Mouse (Mus musculus): ENCODE measurements at regions not wholly inside any gene's neighbourhood (a gene's known extent, or its start where the extent isn't known, plus 50 kb on each side); places are given as distances from the start of the nearest gene placed in this dataset.

DNA sequence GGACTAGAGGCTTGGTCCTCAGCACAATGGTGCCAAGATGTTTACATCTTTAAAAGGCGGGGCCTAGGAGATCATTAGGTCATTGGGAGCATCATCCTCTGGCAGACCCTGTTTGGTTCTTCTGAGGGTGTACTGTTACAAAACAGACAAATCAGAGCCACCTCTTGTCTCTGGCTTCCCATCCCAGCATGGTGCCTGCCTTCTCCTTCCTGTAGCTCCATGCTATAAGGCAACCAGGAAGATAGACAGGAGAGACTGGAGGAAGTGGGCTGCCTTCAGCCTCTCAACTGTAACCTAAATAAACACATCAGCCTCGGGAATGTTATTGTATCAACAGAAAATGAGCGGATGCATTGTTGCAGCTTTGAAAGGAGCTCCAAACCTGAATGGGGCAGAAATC lies 529.8 kb upstream of the Gm765 start:
- no peak overlapping the region for H3K27ac ChIP-seq (replicated peaks; ENCODE audit: insufficient read depth, low read depth, low read length)
- no peak overlapping the region for H3K9ac ChIP-seq (ENCODE audit: low read depth, low read length)
- TF ChIP-seq CTCF (IDR thresholded peaks at IDR 0.05; ENCODE audit: low read depth, low read length) (no peak), POLR2A (IDR thresholded peaks at IDR 0.05; ENCODE audit: extremely low read depth, insufficient read depth, low read length) (no peak)
- no peaks in the 10 kb centered on the region for H3K4me1 ChIP-seq (ENCODE audit: control insufficient read depth, insufficient read depth, low read length)
- WGBS, result 59% methylated on average over 3 of the region's 3 CpGs
- no peak for DNase-seq (ENCODE audit: extremely low read depth, low read depth, low spot score)
- no peak overlapping the region for H3K4me3 ChIP-seq (ENCODE audit: insufficient read depth, low read depth, low read length)
- no peaks in the 10 kb centered on the region for H3K36me3 ChIP-seq (ENCODE audit: control insufficient read depth, insufficient read depth, low read length)
- H3K79me2 ChIP-seq (ENCODE audit: control insufficient read depth, insufficient read depth, low read length), result no peaks in the 10 kb centered on the region
- H3K27me3 ChIP-seq (ENCODE audit: control insufficient read depth, insufficient read depth, low read length), result no peaks in the 10 kb centered on the region

- WGBS, result 90% methylated on average over 6 of the region's 6 CpGs
- no peaks in the 10 kb centered on the region for H3K36me3 ChIP-seq (ENCODE audit: control insufficient read depth, insufficient read depth, low read length)
- no peak for DNase-seq (ENCODE audit: extremely low read depth, low read depth, low spot score)
- TF ChIP-seq CTCF (IDR thresholded peaks at IDR 0.05; ENCODE audit: low read depth, low read length), result no peak
- no peak for TF ChIP-seq POLR2A (IDR thresholded peaks at IDR 0.05; ENCODE audit: extremely low read depth, insufficient read depth, low read length)
- no peaks in the 10 kb centered on the region for H3K79me2 ChIP-seq (ENCODE audit: control insufficient read depth, insufficient read depth, low read length)
- no peak overlapping the region for H3K27ac ChIP-seq (replicated peaks; ENCODE audit: insufficient read depth, low read depth, low read length)
- no peak overlapping the region for H3K9ac ChIP-seq (ENCODE audit: low read depth, low read length)
- no peak overlapping the region for H3K4me3 ChIP-seq (ENCODE audit: insufficient read depth, low read depth, low read length)
- H3K4me1 ChIP-seq (ENCODE audit: control insufficient read depth, insufficient read depth, low read length), result no peaks in the 10 kb centered on the region
- no peaks in the 10 kb centered on the region for H3K27me3 ChIP-seq (ENCODE audit: control insufficient read depth, insufficient read depth, low read length)
These were observed 527.2 kb upstream of the Gm765 start for GRCm38 (mm10) chr6:98869772-98870171.

DNA sequence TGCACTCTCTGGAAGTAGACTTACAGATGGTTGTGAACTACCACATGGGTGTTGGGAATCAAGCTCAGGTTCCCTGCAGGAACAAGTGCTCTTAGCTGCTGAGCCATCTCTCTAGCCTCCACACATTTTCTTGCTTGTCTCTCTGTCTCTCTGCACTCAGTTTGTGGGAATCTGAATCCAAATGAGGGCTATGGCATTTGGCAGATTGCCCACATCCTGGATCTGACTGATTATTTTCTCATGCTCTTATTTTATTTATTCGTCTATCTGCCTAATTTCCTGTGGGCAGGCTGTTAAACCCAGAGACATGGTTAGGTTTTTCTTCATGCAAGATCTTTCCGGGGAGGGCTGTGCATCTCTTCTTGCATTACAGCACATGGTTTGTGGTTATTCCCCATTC lies 521.8 kb upstream of the Gm765 start:
- H3K79me2 ChIP-seq (ENCODE audit: control insufficient read depth, insufficient read depth, low read length), result no peaks in the 10 kb centered on the region
- WGBS, result 73% methylated on average over 2 of the region's 2 CpGs
- no peak overlapping the region for H3K9ac ChIP-seq (ENCODE audit: low read depth, low read length)
- no peak overlapping the region for H3K4me3 ChIP-seq (ENCODE audit: insufficient read depth, low read depth, low read length)
- no peaks in the 10 kb centered on the region for H3K27me3 ChIP-seq (ENCODE audit: control insufficient read depth, insufficient read depth, low read length)
- no peaks in the 10 kb centered on the region for H3K4me1 ChIP-seq (ENCODE audit: control insufficient read depth, insufficient read depth, low read length)
- TF ChIP-seq POLR2A (IDR thresholded peaks at IDR 0.05; ENCODE audit: extremely low read depth, insufficient read depth, low read length) (no peak), CTCF (IDR thresholded peaks at IDR 0.05; ENCODE audit: low read depth, low read length) (no peak)
- no peak overlapping the region for H3K27ac ChIP-seq (replicated peaks; ENCODE audit: insufficient read depth, low read depth, low read length)
- peak; percentile 15 for DNase-seq (ENCODE audit: extremely low read depth, low read depth, low spot score)
- H3K36me3 ChIP-seq (ENCODE audit: control insufficient read depth, insufficient read depth, low read length), result no peaks in the 10 kb centered on the region

GRCm38 (mm10) chr6:98855958-98856357 lies 513.4 kb upstream of the Gm765 start:
- Histone ChIP-seq H3K27ac (replicated peaks; ENCODE audit: insufficient read depth, low read depth, low read length) (no peak overlapping the region), H3K79me2 (ENCODE audit: control insufficient read depth, insufficient read depth, low read length) (no peaks in the 10 kb centered on the region), H3K4me3 (ENCODE audit: insufficient read depth, low read depth, low read length) (no peak overlapping the region), H3K4me1 (ENCODE audit: control insufficient read depth, insufficient read depth, low read length) (no peaks in the 10 kb centered on the region), H3K9ac (ENCODE audit: low read depth, low read length) (no peak overlapping the region), H3K27me3 (ENCODE audit: control insufficient read depth, insufficient read depth, low read length) (no peaks in the 10 kb centered on the region), H3K36me3 (ENCODE audit: control insufficient read depth, insufficient read depth, low read length) (no peaks in the 10 kb centered on the region)
- WGBS, result 90% methylated on average over 1 of the region's 1 CpGs
- no peak for DNase-seq (ENCODE audit: extremely low read depth, low read depth, low spot score)
- no peak for TF ChIP-seq POLR2A (IDR thresholded peaks at IDR 0.05; ENCODE audit: extremely low read depth, insufficient read depth, low read length)

DNA sequence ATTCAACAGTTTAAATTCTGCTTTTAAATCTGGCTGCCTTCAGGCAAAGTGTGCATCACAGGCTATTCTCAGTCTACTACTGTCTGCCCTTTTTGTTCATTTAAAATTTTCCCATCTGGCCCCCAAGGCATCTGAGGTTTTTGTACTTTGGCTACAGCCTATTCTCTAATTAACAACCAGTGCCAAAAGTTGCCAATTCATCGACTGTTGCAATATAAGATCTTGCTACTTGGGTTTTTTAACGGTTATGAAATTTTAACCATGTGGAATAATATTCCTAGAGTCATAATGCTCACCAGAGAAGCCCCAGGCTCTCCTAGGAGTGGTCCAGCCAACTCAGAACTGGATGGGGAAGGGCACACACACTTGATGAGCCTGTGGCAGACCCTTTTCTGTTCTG lies 508.4 kb upstream of the Gm765 start:
- no peak for DNase-seq (ENCODE audit: extremely low read depth, low read depth, low spot score)
- no peaks in the 10 kb centered on the region for H3K79me2 ChIP-seq (ENCODE audit: control insufficient read depth, insufficient read depth, low read length)
- H3K4me3 ChIP-seq (ENCODE audit: insufficient read depth, low read depth, low read length), result no peak overlapping the region
- H3K4me1 ChIP-seq (ENCODE audit: control insufficient read depth, insufficient read depth, low read length), result no peaks in the 10 kb centered on the region
- no peaks in the 10 kb centered on the region for H3K36me3 ChIP-seq (ENCODE audit: control insufficient read depth, insufficient read depth, low read length)
- no peak overlapping the region for H3K9ac ChIP-seq (ENCODE audit: low read depth, low read length)
- no peaks in the 10 kb centered on the region; the same call in 1 of the 2 replicates for H3K27me3 ChIP-seq (ENCODE audit: control insufficient read depth, insufficient read depth, low read length)
- TF ChIP-seq CTCF (IDR thresholded peaks at IDR 0.05; ENCODE audit: low read depth, low read length) (no peak), POLR2A (IDR thresholded peaks at IDR 0.05; ENCODE audit: extremely low read depth, insufficient read depth, low read length) (no peak)
- no peak overlapping the region for H3K27ac ChIP-seq (replicated peaks; ENCODE audit: insufficient read depth, low read depth, low read length)
- WGBS, result 86% methylated on average over 2 of the region's 2 CpGs

- Histone ChIP-seq H3K27me3 (ENCODE audit: control insufficient read depth, insufficient read depth, low read length) (no peaks in the 10 kb centered on the region; the same call in 1 of the 2 replicates), H3K27ac (replicated peaks; ENCODE audit: insufficient read depth, low read depth, low read length) (no peak overlapping the region)
- 83% methylated on average over 1 of the region's 1 CpGs for WGBS
These were observed 506.3 kb upstream of the Gm765 start for GRCm38 (mm10) chr6:98848835-98849234.

More at GRCm38 (mm10) chr6:98848835-98849234, 506.3 kb upstream of the Gm765 start:
- no peak for DNase-seq (ENCODE audit: extremely low read depth, low read depth, low spot score)
- no peaks in the 10 kb centered on the region for H3K4me1 ChIP-seq (ENCODE audit: control insufficient read depth, insufficient read depth, low read length)
- H3K36me3 ChIP-seq (ENCODE audit: control insufficient read depth, insufficient read depth, low read length), result no peaks in the 10 kb centered on the region
- no peak overlapping the region for H3K4me3 ChIP-seq (ENCODE audit: insufficient read depth, low read depth, low read length)
- TF ChIP-seq POLR2A (IDR thresholded peaks at IDR 0.05; ENCODE audit: extremely low read depth, insufficient read depth, low read length) (no peak), CTCF (IDR thresholded peaks at IDR 0.05; ENCODE audit: low read depth, low read length) (no peak)
- no peak overlapping the region for H3K9ac ChIP-seq (ENCODE audit: low read depth, low read length)
- no peaks in the 10 kb centered on the region for H3K79me2 ChIP-seq (ENCODE audit: control insufficient read depth, insufficient read depth, low read length)
